Mouse (Mus musculus) limb, embryonic 14.5 days (tissue): ENCODE results near the gene 3100002H09Rik. TPM values are rescaled to one million over a fixed set of nuclear protein-coding genes. Genes with fewer than 3 reads are reported as not detected.

ENCODE experiments used
- ATAC-seq: fragments of 200-750 bp; cut with Nextera tagmentation; 2 replicates; pipeline ENCODE4 v1.8.0; 2017; ENCODE audit warnings: low read depth, moderate number of reproducible peaks, moderate TSS enrichment; ENCODE audit not compliant: low FRiP score
- DNase-seq: peaks from one replicate; pipeline ENCODE4 v3.0.0-alpha.2; 2015; ENCODE audit warnings: low spot score
- H3K27ac ChIP-seq: fragments of 300-500 bp; sonication (generic); replicated peaks from 2 replicates; pipeline ENCODE4 v1.5.1; 2014; ENCODE audit warnings: low read depth, mild to moderate bottlenecking, low read length, moderate library complexity, mixed read lengths
- H3K27me3 ChIP-seq: fragments of 300-500 bp; sonication (generic); 2 replicates; pipeline ENCODE4 v1.6.1; 2014; ENCODE audit warnings: low read length, mixed read lengths; ENCODE audit not compliant: control insufficient read depth, insufficient read depth
- H3K36me3 ChIP-seq: fragments of 300-500 bp; sonication (generic); 2 replicates; pipeline ENCODE4 v1.6.1; 2014; ENCODE audit warnings: mild to moderate bottlenecking, low read length, moderate library complexity, mixed read lengths; ENCODE audit not compliant: control insufficient read depth, insufficient read depth
- H3K4me1 ChIP-seq: fragments of 300-500 bp; sonication (generic); 2 replicates; pipeline ENCODE4 v1.6.1; 2014; ENCODE audit warnings: antibody characterized with exemption, low read length, mixed read lengths; ENCODE audit not compliant: control insufficient read depth, insufficient read depth
- H3K4me2 ChIP-seq: fragments of 300-500 bp; sonication (generic); replicated peaks from 2 replicates; pipeline ENCODE4 v1.6.1; 2014; ENCODE audit warnings: low read depth, mild to moderate bottlenecking, low read length, moderate library complexity; ENCODE audit not compliant: severe bottlenecking
- H3K4me3 ChIP-seq: fragments of 300-500 bp; sonication (generic); replicated peaks from 2 replicates; pipeline ENCODE4 v1.5.1; 2014; ENCODE audit warnings: low read length
- H3K9ac ChIP-seq: fragments of 300-500 bp; sonication (generic); 2 replicates; pipeline ENCODE4 v1.6.1; 2014; ENCODE audit warnings: mild to moderate bottlenecking, low read depth, low read length, moderate library complexity; ENCODE audit not compliant: severe bottlenecking
- H3K9me3 ChIP-seq: fragments of 300-500 bp; sonication (generic); 2 replicates; pipeline ENCODE4 v1.6.1; 2016; ENCODE audit warnings: low read length; ENCODE audit not compliant: control insufficient read depth
- POLR2A ChIP-seq: fragments of 200-500 bp; IDR thresholded peaks from 2 replicates; pipeline ENCODE4 v1.8.0; 2012; ENCODE audit warnings: inconsistent platforms, mild to moderate bottlenecking, moderate library complexity, borderline replicate concordance; ENCODE audit not compliant: insufficient read depth, insufficient read length; ENCODE audit errors: extremely low read depth
- WGBS: fragments of 180-500 bp; shearing (Covaris S2); extraction: QIAGEN DNeasy Blood & Tissue Kit; methylation state at CpG from one replicate; pipeline ENCODE4 v1.1.7; 2014; 5-methylcytosine and 5-hydroxymethylcytosine counted together
- polyA plus RNA-seq, 2 experiments: library from polyadenylated mRNA; depleted of rRNA in 1 of 2; stranded (reverse) in 1 of 2; unstranded in 1 of 2; fragments of >200 nt; fragmentation: Nextera tagmentation in 1 of 2; extraction: Ambion mirVana in 1 of 2; gene quantifications; 2 replicates each; pipeline versions ENCODE4 v1.2.1 to v1.2.3; 2012 to 2014

3100002H09Rik gene
- polyA plus RNA-seq, 2 experiments, result not detected

DNA sequence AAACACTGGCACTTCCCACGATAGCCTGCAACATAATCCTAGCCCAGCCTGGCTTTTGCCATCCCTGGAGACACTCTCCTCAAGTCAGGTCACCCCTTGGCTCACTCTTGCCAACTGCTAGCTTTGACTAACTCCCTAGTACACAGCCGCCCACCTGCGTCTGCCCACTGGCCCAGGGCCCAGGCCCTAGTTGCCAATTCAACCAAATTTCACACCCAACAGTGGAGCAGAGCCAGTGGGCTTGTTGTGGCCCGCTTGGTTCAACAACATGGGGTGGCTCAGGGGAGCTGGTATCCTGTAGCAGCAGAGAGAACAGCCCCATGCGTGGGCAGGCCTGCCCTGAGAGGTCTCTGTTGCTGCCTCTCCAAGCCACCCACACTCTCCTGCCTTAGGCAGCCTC is 18.4 kb downstream of the 3100002H09Rik start:
- TF ChIP-seq POLR2A, result no peak
- Histone ChIP-seq H3K4me1 (no peaks in the 10 kb centered on the region), H3K27ac (no peak overlapping the region), H3K4me2 (no peak overlapping the region), H3K9ac (no peak overlapping the region), H3K4me3 (no peak overlapping the region), H3K27me3 (no peaks in the 10 kb centered on the region; the same call in 1 of the 2 replicates), H3K36me3 (no peaks in the 10 kb centered on the region), H3K9me3 (no peaks in the 10 kb centered on the region)
- no peak for DNase-seq
- 86% methylated on average over 5 of the region's 5 CpGs for WGBS
- ATAC-seq, result no peak

- no peak for TF ChIP-seq POLR2A
- H3K27ac ChIP-seq, result no peak overlapping the region
- DNase-seq (no peak), ATAC-seq (no peak)
- no peaks in the 10 kb centered on the region for H3K36me3 ChIP-seq
- no peak overlapping the region for H3K4me2 ChIP-seq
- H3K27me3 ChIP-seq, result peaks cover 18% of the 10 kb centered on the region
- H3K9ac ChIP-seq, result no peak overlapping the region
- peaks cover 5% of the 10 kb centered on the region; the same call in 1 of the 2 replicates for H3K4me1 ChIP-seq
- no peaks in the 10 kb centered on the region for H3K9me3 ChIP-seq
- no peak overlapping the region for H3K4me3 ChIP-seq
- WGBS, result 77% methylated on average over 7 of the region's 7 CpGs
These were observed 29.9 kb downstream of the 3100002H09Rik start for GRCm38 (mm10) chr4:124580695-124581094.

DNA sequence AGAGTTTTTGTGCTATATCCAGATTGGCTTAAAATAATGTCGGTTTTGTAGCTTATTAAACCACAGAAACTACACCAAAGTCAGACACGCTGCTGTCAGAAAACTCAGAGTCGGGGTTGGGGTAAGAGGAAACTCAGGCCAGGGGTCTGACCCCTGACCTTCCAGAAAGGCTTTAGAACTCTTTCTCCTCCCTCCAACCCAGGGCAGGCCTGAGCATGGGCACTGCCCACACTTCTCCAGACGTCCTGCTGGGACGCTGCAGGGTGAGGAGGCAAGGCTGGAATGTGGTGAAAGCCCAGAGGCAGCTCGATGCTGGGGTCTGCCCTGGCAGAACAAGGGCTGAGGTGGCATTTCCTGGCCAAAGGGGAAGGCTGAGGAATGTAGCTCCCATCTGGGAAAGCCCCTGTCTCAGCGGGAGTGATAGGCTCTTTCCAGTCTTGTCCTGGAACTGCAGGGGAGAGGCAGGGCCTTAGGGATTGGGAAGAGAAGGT is 34.6 kb downstream of the 3100002H09Rik start:
- no peak for TF ChIP-seq POLR2A
- H3K4me2 ChIP-seq, result peak overlapping the region; percentile 83
- peaks cover 12% of the 10 kb centered on the region; the same call in 1 of the 2 replicates for H3K4me1 ChIP-seq
- peaks cover 52% of the 10 kb centered on the region for H3K27me3 ChIP-seq
- 3% methylated on average over 7 of the region's 7 CpGs for WGBS
- no peak for DNase-seq
- ATAC-seq, result no peak
- peak overlapping the region; percentile 41 for H3K4me3 ChIP-seq
- no peak overlapping the region for H3K9ac ChIP-seq
- H3K27ac ChIP-seq, result no peak overlapping the region
- no peaks in the 10 kb centered on the region for H3K9me3 ChIP-seq
- no peaks in the 10 kb centered on the region for H3K36me3 ChIP-seq

GRCm38 (mm10) chr4:124575269-124575954 is 35.2 kb downstream of the 3100002H09Rik start:
- ATAC-seq (no peak), DNase-seq (peak; percentile 20)
- H3K4me1 ChIP-seq, result peaks cover 12% of the 10 kb centered on the region; the same call in 1 of the 2 replicates
- H3K27me3 ChIP-seq, result peaks cover 52% of the 10 kb centered on the region
- WGBS, result under 1% methylated on average over 52 of the region's 61 CpGs
- no peaks in the 10 kb centered on the region for H3K9me3 ChIP-seq
- peak overlapping the region; percentile 59 for H3K9ac ChIP-seq
- no peaks in the 10 kb centered on the region for H3K36me3 ChIP-seq
- H3K27ac ChIP-seq, result no peak overlapping the region
- peak overlapping the region; percentile 41 for H3K4me3 ChIP-seq
- peak overlapping the region; percentile 83 for H3K4me2 ChIP-seq
- no peak for TF ChIP-seq POLR2A

- peaks cover 58% of the 10 kb centered on the region for H3K27me3 ChIP-seq
- 21% methylated on average over 4 of the region's 4 CpGs for WGBS
These were observed 37.0 kb downstream of the 3100002H09Rik start for GRCm38 (mm10) chr4:124573586-124573985.

More at GRCm38 (mm10) chr4:124573586-124573985, 37.0 kb downstream of the 3100002H09Rik start:
- no peak overlapping the region for H3K9ac ChIP-seq
- ATAC-seq, result no peak
- no peak for TF ChIP-seq POLR2A
- no peak overlapping the region for H3K4me2 ChIP-seq
- no peak overlapping the region for H3K4me3 ChIP-seq
- no peaks in the 10 kb centered on the region for H3K9me3 ChIP-seq
- H3K36me3 ChIP-seq, result no peaks in the 10 kb centered on the region
- no peak for DNase-seq
- H3K27ac ChIP-seq, result no peak overlapping the region
- peaks cover 17% of the 10 kb centered on the region for H3K4me1 ChIP-seq
